Mouse (Mus musculus) stomach, postnatal 0 days (tissue): ENCODE results near the gene Dph5. TPM values are rescaled to one million over a fixed set of nuclear protein-coding genes. Genes with fewer than 3 reads are reported as not detected.

Experiments
- ATAC-seq: fragments of 200-750 bp; cut with Nextera tagmentation; 2 replicates; pipeline ENCODE4 v1.8.0; 2017; ENCODE audit not compliant: low FRiP score, low TSS enrichment
- DNase-seq: peaks from one replicate; pipeline ENCODE4 v3.0.0-alpha.2; 2016; ENCODE audit warnings: low spot score
- H3K27ac ChIP-seq: fragments of 300-500 bp; sonication (generic); replicated peaks from 2 replicates; pipeline ENCODE4 v1.5.1; 2014; ENCODE audit warnings: mild to moderate bottlenecking, control low read depth
- H3K27me3 ChIP-seq: fragments of 300-500 bp; sonication (generic); 2 replicates; pipeline ENCODE4 v1.6.1; 2014; ENCODE audit warnings: low read length; ENCODE audit not compliant: control insufficient read depth, insufficient read depth
- H3K36me3 ChIP-seq: fragments of 300-500 bp; sonication (generic); 2 replicates; pipeline ENCODE4 v1.6.1; 2014; ENCODE audit warnings: low read length, mixed read lengths; ENCODE audit not compliant: control insufficient read depth, insufficient read depth
- H3K4me1 ChIP-seq: fragments of 300-500 bp; sonication (generic); replicated peaks from 2 replicates; pipeline ENCODE4 v1.6.1; 2014; ENCODE audit warnings: antibody characterized with exemption; ENCODE audit not compliant: control insufficient read depth, insufficient read depth
- H3K4me2 ChIP-seq: fragments of 300-500 bp; sonication (generic); replicated peaks from 2 replicates; pipeline ENCODE4 v1.6.1; 2014; ENCODE audit warnings: low read depth, mild to moderate bottlenecking, control low read depth, moderate library complexity
- H3K4me3 ChIP-seq: fragments of 300-500 bp; sonication (generic); 2 replicates; pipeline ENCODE4 v1.5.1; 2014; ENCODE audit warnings: low read depth, low read length, control low read depth
- H3K9ac ChIP-seq: fragments of 300-500 bp; sonication (generic); 2 replicates; pipeline ENCODE4 v1.6.1; 2014; ENCODE audit warnings: mild to moderate bottlenecking, low read length, control low read depth, mixed read lengths
- H3K9me3 ChIP-seq: fragments of 300-500 bp; sonication (generic); 2 replicates; pipeline ENCODE4 v1.6.1; 2016; ENCODE audit warnings: low read length; ENCODE audit not compliant: control insufficient read depth
- CTCF ChIP-seq: IDR thresholded peaks from 2 replicates; pipeline ENCODE4 v1.5.1; 2016; ENCODE audit warnings: antibody characterized with exemption, low read depth, mild to moderate bottlenecking, moderate library complexity
- EP300 ChIP-seq: optimal IDR thresholded peaks from 2 replicates; pipeline ENCODE3; 2016; ENCODE audit warnings: antibody characterized with exemption
- WGBS: fragments of 180-500 bp; shearing (Covaris S2); extraction: QIAGEN DNeasy Blood & Tissue Kit; methylation state at CpG from one replicate; pipeline ENCODE4 v1.1.7; 2014; 5-methylcytosine and 5-hydroxymethylcytosine counted together
- polyA plus RNA-seq: library from polyadenylated mRNA; unstranded; fragments of >200 nt; fragmentation: Nextera tagmentation; extraction: Ambion mirVana; gene quantifications from 2 replicates; pipeline ENCODE4 v1.2.1, GENCODE M21; 2015

Gene Dph5
- polyA plus RNA-seq, 1 experiment from 2014 or later: 18.2 TPM

GRCm38 (mm10) chr3:115963597-115963996 lies 76.0 kb downstream of the Dph5 start:
- H3K9me3 ChIP-seq: no peaks in the 10 kb centered on the region
- H3K27ac ChIP-seq: no peak overlapping the region
- H3K4me2 ChIP-seq: no peak overlapping the region
- ATAC-seq (no peak), DNase-seq (no peak)
- peaks cover 3% of the 10 kb centered on the region; the same call in 1 of the 2 replicates for H3K36me3 ChIP-seq
- 97% methylated on average over 1 of the region's 1 CpGs for WGBS
- no peak overlapping the region for H3K9ac ChIP-seq
- no peak overlapping the region for H3K4me3 ChIP-seq
- no peaks in the 10 kb centered on the region for H3K4me1 ChIP-seq
- TF ChIP-seq CTCF (no peak), EP300 (no peak)
- H3K27me3 ChIP-seq: no peaks in the 10 kb centered on the region

- TF ChIP-seq EP300 (no peak), CTCF (no peak)
- Histone ChIP-seq H3K36me3 (no peaks in the 10 kb centered on the region; the same call in 1 of the 2 replicates), H3K4me3 (no peak overlapping the region), H3K4me1 (no peaks in the 10 kb centered on the region), H3K4me2 (no peak overlapping the region), H3K27me3 (no peaks in the 10 kb centered on the region), H3K9me3 (no peaks in the 10 kb centered on the region), H3K27ac (no peak overlapping the region), H3K9ac (no peak overlapping the region)
- ATAC-seq (no peak), DNase-seq (no peak)
- 86% methylated on average over 5 of the region's 5 CpGs for WGBS
These were observed 76.4 kb downstream of the Dph5 start for GRCm38 (mm10) chr3:115964071-115964470.

DNA sequence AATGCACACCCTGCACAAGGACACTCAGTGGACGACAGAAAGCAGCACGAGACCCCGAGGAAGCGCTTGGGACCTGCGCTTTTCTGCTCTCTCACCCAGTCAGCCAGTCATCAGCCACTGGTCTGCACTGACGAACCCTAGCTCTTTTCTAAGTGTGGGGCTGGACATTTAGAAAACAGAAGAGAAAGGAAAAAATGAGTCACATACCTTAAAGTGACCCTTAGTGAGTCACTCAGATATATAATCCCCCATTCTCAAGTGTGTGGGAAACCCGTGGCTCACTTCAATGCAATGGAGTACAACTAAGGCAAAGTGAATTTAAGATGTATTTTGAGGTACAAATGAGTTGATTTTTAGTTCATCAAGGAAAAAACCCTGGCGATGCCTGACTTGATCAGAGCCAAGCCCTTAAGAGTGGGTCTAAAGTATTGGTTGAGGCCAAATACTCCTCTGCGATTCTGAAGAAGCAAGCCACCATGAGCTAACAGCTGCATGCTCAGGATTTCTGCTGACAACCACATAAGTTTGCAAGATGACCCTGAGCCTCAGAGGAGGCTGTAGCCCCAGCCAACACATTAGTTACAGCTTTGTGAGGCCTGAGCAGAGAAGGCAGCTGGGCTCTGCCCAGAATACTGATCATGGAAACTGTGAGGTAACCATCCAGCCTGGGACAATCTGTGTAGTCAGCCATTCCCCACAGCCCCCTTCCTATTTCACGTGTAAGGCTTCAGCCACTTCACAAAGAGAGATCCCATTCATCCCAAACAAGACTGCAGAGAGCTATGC lies 81.3 kb downstream of the Dph5 start:
- Histone ChIP-seq H3K27ac (no peak overlapping the region), H3K9me3 (no peaks in the 10 kb centered on the region), H3K4me2 (no peak overlapping the region), H3K36me3 (peaks cover 4% of the 10 kb centered on the region; the same call in 1 of the 2 replicates), H3K4me3 (no peak overlapping the region), H3K4me1 (no peaks in the 10 kb centered on the region), H3K9ac (no peak overlapping the region), H3K27me3 (no peaks in the 10 kb centered on the region)
- DNase-seq (no peak), ATAC-seq (no peak)
- 80% methylated on average over 10 of the region's 10 CpGs for WGBS
- TF ChIP-seq CTCF: no peak
- no peak for TF ChIP-seq EP300

- Histone ChIP-seq H3K4me1 (no peaks in the 10 kb centered on the region), H3K9ac (no peak overlapping the region), H3K4me3 (no peak overlapping the region), H3K27me3 (no peaks in the 10 kb centered on the region), H3K9me3 (no peaks in the 10 kb centered on the region), H3K27ac (no peak overlapping the region), H3K36me3 (peaks cover 13% of the 10 kb centered on the region; the same call in 1 of the 2 replicates), H3K4me2 (no peak overlapping the region)
- ATAC-seq (no peak), DNase-seq (no peak)
- 90% methylated on average over 20 of the region's 20 CpGs for WGBS
- TF ChIP-seq EP300 (no peak), CTCF (no peak)
These were observed 83.6 kb downstream of the Dph5 start for GRCm38 (mm10) chr3:115971045-115971785.

DNA sequence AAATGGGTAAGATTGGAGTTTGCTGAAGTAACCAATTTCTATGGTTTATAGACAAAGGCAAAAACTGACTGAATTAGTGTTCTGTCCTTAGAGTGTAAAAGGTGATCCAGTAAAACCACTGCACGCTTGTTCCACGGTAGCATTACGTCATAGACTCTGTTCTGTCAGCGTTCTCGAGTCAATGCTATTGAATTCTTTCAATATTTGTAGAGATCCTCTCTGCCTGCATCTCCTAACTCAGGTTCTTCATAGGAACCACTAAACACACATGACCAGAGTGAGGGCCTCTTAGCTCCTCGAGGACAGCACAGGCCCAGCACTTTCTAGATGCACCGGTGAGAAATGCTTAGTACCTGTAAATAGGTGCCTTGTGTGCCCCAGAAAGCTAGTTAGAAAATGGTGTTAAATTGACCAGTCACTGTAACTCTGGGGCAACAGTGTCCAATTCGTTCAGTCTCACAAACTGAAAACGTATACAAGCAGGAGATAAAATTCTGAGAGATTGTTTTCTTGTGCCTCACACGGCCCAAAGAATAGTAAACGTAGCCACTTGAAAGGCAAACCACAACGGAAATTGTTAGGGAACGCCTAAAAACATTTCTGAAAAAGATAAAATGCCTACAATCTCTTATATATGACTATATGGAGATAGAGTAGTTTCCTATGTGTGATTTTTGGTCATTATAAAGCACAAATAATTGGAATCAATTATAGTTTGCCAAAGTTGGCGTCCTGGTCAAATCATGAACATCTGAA lies 84.4 kb downstream of the Dph5 start:
- Histone ChIP-seq H3K27me3 (no peaks in the 10 kb centered on the region), H3K4me1 (no peaks in the 10 kb centered on the region), H3K4me3 (no peak overlapping the region), H3K36me3 (peaks cover 16% of the 10 kb centered on the region; the same call in 1 of the 2 replicates), H3K4me2 (no peak overlapping the region), H3K9me3 (no peaks in the 10 kb centered on the region), H3K9ac (no peak overlapping the region), H3K27ac (no peak overlapping the region)
- DNase-seq (no peak), ATAC-seq (no peak)
- WGBS: 85% methylated on average over 14 of the region's 14 CpGs
- no peak for TF ChIP-seq EP300
- TF ChIP-seq CTCF: no peak
